Mouse (Mus musculus) macrophage (primary cell): ENCODE results near the gene Ddx6. TPM values are rescaled to one million over a fixed set of nuclear protein-coding genes. Genes with fewer than 3 reads are reported as not detected.
"Not testable (repeated sequence)": the region's sequence is repeated elsewhere in the genome, so short reads cannot be mapped to it uniquely, and the experiment has no call there.

Experiments
- H3K27ac ChIP-seq: fragments of 350-480 bp; formaldehyde crosslinking; 2 replicates; pipeline ENCODE4 v1.9.0; 2021
- H3K36me3 ChIP-seq: fragments of 350-480 bp; formaldehyde crosslinking; 2 replicates; pipeline ENCODE4 v1.9.0; 2021; ENCODE audit errors: inconsistent target
- H3K4me3 ChIP-seq: fragments of 350-480 bp; formaldehyde crosslinking; 2 replicates; pipeline ENCODE4 v1.9.0; 2021; ENCODE audit errors: inconsistent target
- H3K79me2 ChIP-seq: fragments of 350-480 bp; formaldehyde crosslinking; 2 replicates; pipeline ENCODE4 v1.9.0; 2021; ENCODE audit errors: inconsistent target
- WGBS: methylation state at CpG from one replicate; pipeline ENCODE4 v1.1.7; 2026; ENCODE audit warnings: inconsistent platforms; ENCODE audit not compliant: missing documents; 5-methylcytosine and 5-hydroxymethylcytosine counted together
- polyA plus RNA-seq: library from polyadenylated mRNA; stranded (reverse); fragments of 250-400 nt; gene quantifications from 3 replicates; pipeline ENCODE4 v1.2.4, GENCODE M21; 2018; ENCODE audit warnings: inconsistent platforms

Ddx6 gene
- polyA plus RNA-seq, 1 experiment from 2014 or later, result 72.2 TPM

DNA sequence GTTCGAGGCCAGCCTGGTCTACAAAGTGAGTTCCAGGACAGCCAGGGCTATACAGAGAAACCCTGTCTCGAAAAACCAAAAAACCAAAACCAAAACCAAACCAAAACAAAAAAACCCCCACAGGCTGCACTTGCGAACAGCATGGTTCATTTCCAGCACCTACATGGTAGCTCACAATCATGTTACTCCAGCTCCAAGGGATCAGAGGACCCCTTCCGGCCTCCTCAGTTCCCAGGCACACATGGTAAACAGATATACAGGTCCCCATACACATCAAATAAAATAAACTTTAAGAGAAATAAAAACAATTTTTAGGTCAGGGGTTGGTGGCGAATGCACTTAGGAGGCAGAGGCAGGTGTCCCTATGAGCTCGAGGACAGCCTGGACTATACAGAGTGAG is 1.9 kb upstream of the Ddx6 start:
- Histone ChIP-seq H3K36me3 (no peaks in the 10 kb centered on the region; the same call in 1 of the 2 replicates), H3K27ac (peak overlapping the region; percentile 88), H3K79me2 (peaks cover 58% of the 10 kb centered on the region), H3K4me3 (peak overlapping the region; percentile 64)
- 38% methylated on average over 5 of the region's 6 CpGs for WGBS

DNA sequence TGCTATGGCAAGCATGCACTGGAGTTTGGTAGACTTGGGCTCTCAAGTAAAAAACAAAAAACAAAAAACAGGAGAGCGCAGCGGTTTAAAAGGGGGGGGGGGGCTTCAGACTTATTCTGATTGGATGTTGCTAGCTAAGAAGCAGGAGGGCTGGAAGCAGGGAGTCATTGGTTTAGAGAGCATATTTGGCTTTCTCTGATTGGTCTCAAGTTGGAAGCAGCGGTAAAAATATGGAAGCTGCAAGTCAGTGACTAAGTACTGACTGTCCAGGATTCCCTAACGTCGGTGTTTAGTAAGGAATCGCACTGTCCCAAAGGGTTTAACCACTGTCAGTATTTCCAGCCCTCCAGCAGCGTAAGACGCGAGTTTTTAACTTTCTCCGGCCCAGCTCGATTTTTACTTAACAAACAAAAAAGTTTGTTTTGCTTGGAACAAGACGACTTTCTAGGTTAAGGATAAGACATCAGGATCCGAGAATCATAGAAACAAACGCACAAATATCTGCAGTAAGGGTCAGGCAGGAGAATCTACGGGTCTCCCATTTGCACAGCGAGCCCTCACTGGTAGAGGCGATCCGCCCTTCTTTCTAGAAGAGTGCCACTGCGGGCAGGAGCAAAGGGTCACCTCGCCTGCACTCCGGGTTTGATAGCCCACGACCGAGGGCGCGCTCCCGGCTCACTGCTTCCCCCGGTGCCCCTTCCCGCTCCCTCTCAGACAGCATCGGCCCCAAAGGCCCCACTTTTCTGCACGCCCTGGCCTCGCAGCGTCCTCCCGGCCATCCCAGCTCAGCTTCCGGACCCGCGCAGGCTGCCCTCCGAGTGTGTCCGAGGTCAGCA is 1.0 kb upstream of the Ddx6 start:
- under 1% methylated on average over 38 of the region's 38 CpGs for WGBS
- peaks cover 67% of the 10 kb centered on the region for H3K79me2 ChIP-seq

DNA sequence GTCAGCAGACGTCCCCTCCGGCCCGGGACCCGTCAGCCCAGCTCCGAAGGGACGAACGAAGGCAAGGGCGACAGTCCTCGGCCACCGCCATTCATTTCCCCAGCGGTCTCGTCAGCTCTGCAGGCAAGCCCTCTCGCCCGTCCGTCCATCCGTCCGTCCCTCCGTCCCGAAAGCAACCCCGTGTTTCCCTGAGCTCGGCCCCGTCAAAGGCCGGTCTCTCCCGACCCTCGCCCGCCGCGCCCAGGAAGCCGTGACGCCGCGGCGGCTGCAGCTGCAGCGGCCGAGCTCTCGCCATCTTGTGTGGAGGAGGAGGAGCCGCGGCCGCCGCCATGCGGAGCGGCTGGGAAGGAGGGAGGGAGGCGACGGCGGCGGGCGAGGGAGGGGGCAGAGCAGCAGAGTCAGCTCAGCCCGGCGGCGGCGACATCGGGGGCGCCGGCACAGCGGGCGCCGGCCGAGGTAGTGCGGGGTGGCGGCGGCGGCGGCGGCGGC is 358 bp upstream of the Ddx6 start:
- Histone ChIP-seq H3K36me3 (no peaks in the 10 kb centered on the region; the same call in 1 of the 2 replicates), H3K4me3 (peak overlapping the region; percentile 64), H3K79me2 (peaks cover 74% of the 10 kb centered on the region), H3K27ac (peak overlapping the region; percentile 88)
- 1% methylated on average over 54 of the region's 65 CpGs for WGBS

More for the DNA sequence above, 1.0 kb upstream of the Ddx6 start:
- Histone ChIP-seq H3K36me3 (no peaks in the 10 kb centered on the region; the same call in 1 of the 2 replicates), H3K27ac (peak overlapping the region; percentile 88), H3K4me3 (peak overlapping the region; percentile 64)

DNA sequence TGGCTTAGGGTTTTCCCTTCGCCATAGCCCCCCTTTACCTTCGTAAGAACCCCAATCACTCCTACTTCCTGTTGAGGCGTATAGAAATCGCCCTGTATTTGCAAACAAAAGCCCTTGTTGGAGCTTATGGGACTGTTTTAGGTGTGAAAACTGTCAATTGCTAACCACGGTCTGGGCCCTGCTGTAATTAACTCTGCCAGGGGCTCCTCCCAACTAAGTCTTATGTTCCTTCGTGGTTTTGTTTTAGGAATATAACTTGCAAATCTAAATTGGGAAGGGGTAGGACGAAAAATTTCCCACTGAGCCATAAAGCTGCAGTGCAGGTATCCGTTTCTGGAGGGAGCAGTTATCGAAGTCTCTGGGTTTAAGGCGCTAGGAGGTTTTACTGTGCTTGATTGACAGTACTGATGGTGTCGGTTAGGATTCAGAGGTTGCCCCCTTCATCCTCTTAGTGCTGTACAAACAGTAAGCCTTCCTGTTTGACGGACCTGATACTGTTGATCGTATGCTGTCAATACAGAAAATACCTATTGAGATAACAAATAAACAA is 999 bp downstream of the Ddx6 start:
- H3K27ac ChIP-seq, result peak overlapping the region; percentile 85
- H3K79me2 ChIP-seq, result peaks cover 87% of the 10 kb centered on the region
- H3K36me3 ChIP-seq, result peaks cover 13% of the 10 kb centered on the region
- H3K4me3 ChIP-seq, result peak overlapping the region; percentile 92
- 0% methylated on average over 13 of the region's 13 CpGs for WGBS

DNA sequence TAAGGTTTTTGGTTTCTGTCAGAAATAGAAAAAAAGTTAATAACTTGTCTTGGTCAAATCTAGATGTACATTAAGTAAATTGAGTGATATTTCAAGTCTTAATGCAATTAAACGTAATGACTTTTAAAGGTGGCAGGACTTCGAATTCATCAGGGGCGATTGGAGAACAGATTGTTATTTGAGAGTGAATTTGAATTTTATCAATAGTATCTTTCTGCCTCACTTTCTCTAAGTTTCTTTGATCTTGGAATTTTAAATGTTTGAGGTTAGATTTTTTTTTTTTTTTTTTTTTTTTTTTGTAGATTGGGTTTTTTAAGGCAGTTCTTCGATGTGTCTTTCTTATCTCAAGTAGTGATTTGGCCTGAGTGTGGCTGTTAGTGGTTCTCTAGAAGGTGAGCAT is 2.0 kb downstream of the Ddx6 start:
- 34% methylated on average over 3 of the region's 4 CpGs for WGBS
- Histone ChIP-seq H3K36me3 (peaks cover 19% of the 10 kb centered on the region), H3K79me2 (peaks cover 96% of the 10 kb centered on the region), H3K4me3 (peak overlapping the region; percentile 92; the same call in 1 of the 2 replicates), H3K27ac (no peak overlapping the region)

DNA sequence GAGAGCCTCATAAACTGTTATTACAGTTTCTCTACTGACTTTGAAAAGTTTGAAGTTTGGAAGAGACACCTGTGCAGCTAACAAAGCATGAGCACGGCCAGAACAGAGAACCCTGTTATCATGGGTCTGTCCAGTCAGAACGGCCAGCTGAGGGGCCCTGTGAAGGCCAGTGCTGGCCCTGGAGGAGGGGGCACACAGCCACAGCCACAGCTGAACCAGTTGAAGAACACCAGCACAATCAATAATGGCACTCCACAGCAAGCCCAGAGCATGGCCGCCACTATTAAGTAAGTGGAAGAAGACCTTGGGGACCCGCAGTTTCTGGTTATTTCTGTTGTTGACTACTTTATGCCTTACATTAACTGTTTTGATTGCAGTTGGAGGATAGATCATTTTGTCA is 2.6 kb downstream of the Ddx6 start:
- 73% methylated on average over 4 of the region's 4 CpGs for WGBS
- Histone ChIP-seq H3K4me3 (no peak overlapping the region), H3K27ac (no peak overlapping the region), H3K79me2 (peaks cover 96% of the 10 kb centered on the region), H3K36me3 (peaks cover 24% of the 10 kb centered on the region)

DNA sequence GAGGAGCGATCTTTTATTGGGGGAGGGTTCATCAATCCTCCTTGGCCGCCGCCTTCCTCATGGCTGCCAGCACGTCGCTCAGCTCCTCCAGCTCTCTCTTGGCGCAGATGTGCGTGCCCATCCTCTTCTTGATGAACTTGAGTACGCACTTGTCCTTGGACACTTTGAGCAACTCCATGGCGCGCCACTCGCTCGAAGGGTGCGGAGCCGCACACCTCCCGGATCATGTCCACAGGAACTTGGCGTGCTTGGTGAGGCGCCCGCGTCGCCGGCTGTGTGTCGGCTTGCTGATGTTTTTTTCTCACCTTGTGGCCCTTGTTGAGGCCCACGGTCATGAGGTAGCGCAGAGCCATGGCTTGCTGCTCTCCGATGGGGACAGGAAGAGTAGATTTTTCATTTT is 5.7 kb downstream of the Ddx6 start:
- H3K36me3 ChIP-seq, result peaks cover 53% of the 10 kb centered on the region
- H3K27ac ChIP-seq, result no peak overlapping the region
- 92% methylated on average over 12 of the region's 25 CpGs for WGBS
- H3K4me3 ChIP-seq, result no peak overlapping the region
- peaks cover 100% of the 10 kb centered on the region for H3K79me2 ChIP-seq

DNA sequence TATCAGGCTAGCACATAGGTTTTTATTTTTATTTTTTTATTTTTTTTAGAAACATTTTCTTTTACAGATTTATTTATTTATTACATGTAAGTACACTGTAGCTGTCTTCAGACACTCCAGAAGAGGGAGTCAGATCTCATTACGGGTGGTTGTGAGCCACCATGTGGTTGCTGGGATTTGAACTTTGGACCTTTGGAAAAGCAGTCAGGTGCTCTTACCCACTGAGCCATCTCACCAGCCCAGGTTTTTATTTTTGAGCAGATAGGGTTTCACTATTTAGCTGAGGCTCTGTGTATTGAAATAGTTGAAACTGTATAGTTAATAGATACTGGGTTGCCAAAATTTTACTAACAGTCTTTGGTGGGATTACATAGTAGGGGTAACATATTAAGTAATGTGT is 8.4 kb downstream of the Ddx6 start:
- H3K27ac ChIP-seq, H3K4me3 ChIP-seq: not testable (repeated sequence)
- H3K79me2 ChIP-seq, result peaks cover 100% of the 10 kb centered on the region
- WGBS, result no CpG with 5 or more reads among the region's 1 CpGs
- peaks cover 78% of the 10 kb centered on the region for H3K36me3 ChIP-seq

DNA sequence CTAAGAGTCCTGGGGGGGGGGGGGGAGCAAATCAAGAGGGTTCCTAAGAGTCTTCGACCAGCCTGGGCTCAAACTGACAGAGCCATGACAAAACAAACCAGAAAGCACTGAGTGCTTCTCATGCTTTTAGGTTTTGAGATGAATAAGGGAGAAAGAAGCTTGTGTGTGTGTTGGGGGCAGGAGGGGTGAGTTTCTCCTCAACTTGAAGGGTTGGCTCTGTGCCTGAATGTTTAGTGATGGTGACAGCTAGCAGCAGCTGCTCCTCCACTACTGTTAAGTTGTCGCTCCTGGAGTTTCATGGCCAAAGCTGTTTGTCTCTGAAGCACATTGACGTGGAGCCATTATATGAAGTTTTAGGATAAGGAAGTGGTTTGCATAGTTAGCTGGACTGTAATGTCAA is 16.4 kb downstream of the Ddx6 start:
- Histone ChIP-seq H3K79me2 (peaks cover 100% of the 10 kb centered on the region), H3K36me3 (peaks cover 92% of the 10 kb centered on the region), H3K4me3 (no peak overlapping the region), H3K27ac (no peak overlapping the region)
- WGBS, result 84% methylated on average over 3 of the region's 3 CpGs

DNA sequence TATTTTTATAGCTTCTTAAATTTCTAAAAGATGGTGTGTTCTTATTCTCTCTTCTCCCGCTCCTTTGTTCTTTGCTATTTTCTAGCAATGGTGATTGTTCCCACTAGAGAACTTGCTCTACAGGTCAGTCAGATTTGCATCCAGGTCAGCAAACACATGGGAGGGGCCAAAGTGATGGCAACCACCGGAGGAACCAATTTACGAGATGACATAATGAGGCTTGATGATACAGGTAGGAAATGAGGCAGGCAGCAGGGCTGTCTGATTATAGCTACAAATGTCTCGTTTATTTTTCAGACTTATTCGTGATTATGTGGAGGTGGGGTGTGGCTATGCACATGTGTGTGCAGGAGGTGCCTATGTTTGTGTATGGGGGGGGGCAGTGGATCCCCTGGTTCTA is 19.7 kb downstream of the Ddx6 start:
- no peak overlapping the region for H3K27ac ChIP-seq
- H3K36me3 ChIP-seq, result peaks cover 93% of the 10 kb centered on the region
- peaks cover 98% of the 10 kb centered on the region for H3K79me2 ChIP-seq
- 86% methylated on average over 5 of the region's 5 CpGs for WGBS
- no peak overlapping the region for H3K4me3 ChIP-seq

DNA sequence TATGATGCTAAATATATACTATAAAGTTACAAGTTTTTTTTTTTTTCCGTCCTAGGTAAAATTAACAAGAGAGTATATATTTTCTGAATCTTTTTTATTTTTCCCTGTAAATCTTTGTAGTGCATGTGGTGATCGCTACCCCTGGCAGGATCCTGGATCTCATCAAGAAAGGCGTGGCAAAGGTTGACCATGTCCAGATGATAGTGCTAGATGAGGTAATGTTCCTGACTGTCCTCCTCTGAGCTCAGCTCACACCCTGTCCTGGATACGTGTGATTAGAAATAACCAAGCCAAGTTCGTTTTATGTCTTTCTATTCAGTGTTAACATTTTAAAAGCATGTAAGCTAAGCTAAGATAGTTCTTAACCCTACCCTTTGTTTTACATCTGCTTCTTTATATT is 21.6 kb downstream of the Ddx6 start:
- Histone ChIP-seq H3K27ac (no peak overlapping the region), H3K79me2 (peaks cover 97% of the 10 kb centered on the region), H3K4me3 (no peak overlapping the region), H3K36me3 (peaks cover 96% of the 10 kb centered on the region)
- 91% methylated on average over 5 of the region's 5 CpGs for WGBS

DNA sequence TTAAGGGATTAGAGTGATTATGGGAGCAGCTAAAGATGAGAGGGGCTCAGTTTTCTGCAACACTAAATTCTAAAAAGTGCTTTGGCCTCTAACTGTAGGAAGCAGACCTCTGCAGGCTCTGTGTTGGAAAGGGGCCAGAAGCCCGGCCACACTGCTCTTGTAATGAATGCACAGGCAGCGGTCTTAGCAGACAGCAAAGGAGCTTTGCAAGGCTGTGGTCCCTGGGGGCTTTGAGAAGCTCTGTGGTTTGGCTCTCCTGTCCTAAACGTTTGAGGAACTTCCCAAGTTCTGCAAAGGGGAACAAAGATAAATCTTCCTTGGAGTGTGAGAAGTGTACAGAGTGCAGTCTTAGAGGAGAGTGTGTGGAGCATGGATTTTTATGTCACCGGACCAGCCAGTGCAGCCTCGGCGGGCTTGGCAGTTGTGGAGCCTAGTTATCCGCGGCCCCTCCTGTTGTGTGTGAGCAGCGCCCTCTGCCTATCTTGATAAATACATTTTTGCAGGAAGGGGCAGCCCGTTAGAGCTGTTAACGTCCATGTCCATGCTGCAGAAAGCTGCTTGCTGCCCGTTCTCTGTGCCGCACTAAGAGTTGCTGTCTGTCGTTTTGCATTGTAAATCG is 33.0 kb downstream of the Ddx6 start:
- no peak overlapping the region for H3K27ac ChIP-seq
- no peaks in the 10 kb centered on the region; the same call in 1 of the 2 replicates for H3K79me2 ChIP-seq
- 26% methylated on average over 15 of the region's 15 CpGs for WGBS
- peaks cover 49% of the 10 kb centered on the region for H3K36me3 ChIP-seq
- no peak overlapping the region for H3K4me3 ChIP-seq

DNA sequence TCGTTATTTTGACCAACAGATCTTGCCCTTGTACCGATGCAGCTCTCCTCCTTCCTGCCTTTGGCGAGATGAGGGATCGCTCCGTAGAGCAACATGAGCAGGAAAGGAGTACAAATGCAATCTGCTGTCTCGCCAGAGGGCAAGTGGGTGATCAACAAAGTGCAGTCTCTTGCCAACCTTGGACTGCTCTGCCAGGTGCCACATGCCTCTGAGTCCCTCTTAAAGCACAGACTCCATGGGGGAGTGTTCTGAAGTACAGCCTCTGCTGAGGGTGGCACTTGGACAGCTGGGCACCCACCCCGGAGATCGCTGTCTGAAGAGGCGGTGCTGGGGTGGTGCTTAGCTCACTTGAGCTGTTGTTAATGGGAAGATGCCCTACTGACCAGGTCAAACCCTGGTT is 34.0 kb downstream of the Ddx6 start:
- WGBS, result 89% methylated on average over 8 of the region's 9 CpGs
- H3K36me3 ChIP-seq, result peaks cover 39% of the 10 kb centered on the region
- H3K79me2 ChIP-seq, H3K4me3 ChIP-seq, H3K27ac ChIP-seq: not testable (repeated sequence)

DNA sequence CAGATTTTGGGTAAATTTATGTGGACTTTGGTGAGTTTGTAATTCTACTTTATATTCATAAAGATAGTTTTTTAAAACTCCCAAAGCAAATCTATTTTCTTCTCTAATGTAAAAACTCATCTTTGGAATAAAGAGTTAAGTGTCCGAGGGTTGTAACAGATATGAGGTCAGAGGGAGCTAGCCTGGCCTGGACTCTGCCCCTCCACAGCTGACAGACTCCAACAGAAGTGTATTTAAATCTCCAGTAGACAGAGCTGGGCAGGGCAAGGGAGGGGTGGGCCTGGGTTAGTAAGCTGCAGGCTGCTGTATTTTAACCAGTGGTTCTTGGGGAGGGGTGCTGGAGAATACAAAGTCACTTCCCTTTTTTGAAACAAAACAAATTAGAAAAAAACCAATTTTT is 35.3 kb downstream of the Ddx6 start:
- peaks cover 26% of the 10 kb centered on the region for H3K36me3 ChIP-seq
- WGBS, result 75% methylated on average over 1 of the region's 1 CpGs
- H3K27ac ChIP-seq, H3K4me3 ChIP-seq, H3K79me2 ChIP-seq: not testable (repeated sequence)
